Mouse (Mus musculus) C2C12 (cell line): ENCODE measurements around the gene Uri1. TPM values are rescaled to one million over a fixed set of nuclear protein-coding genes. Genes with fewer than 3 reads are reported as not detected.

Experiments used
- H3K27me3 ChIP-seq: one replicate; pipeline ENCODE4 v1.6.1; 2011; ENCODE audit not compliant: control insufficient read depth, insufficient read depth, insufficient read length
- H3K36me3 ChIP-seq: one replicate; pipeline ENCODE4 v1.6.1; 2011; ENCODE audit not compliant: control insufficient read depth, insufficient read depth
- H3K4me3 ChIP-seq: one replicate; pipeline ENCODE4 v1.5.1; 2011; ENCODE audit warnings: mild to moderate bottlenecking, control low read depth; ENCODE audit not compliant: poor library complexity, insufficient read depth, severe bottlenecking
- H3K79me2 ChIP-seq: one replicate; pipeline ENCODE4 v1.6.1; 2011; ENCODE audit not compliant: control insufficient read depth, insufficient read depth
- H3K79me3 ChIP-seq: one replicate; pipeline ENCODE4 v1.6.1; 2011; ENCODE audit warnings: low read depth, control low read depth
- H3ac ChIP-seq: one replicate; pipeline ENCODE3; 2011; ENCODE audit warnings: low read depth; ENCODE audit not compliant: control insufficient read depth, insufficient read length
- CEBPB ChIP-seq: IDR thresholded peaks from one replicate; pipeline ENCODE4 v1.6.1; 2011; ENCODE audit warnings: low read depth, mild to moderate bottlenecking, control low read depth, moderate library complexity
- CTCF ChIP-seq: IDR thresholded peaks from one replicate; pipeline ENCODE4 v1.5.1; 2011; ENCODE audit not compliant: control insufficient read depth, insufficient read depth, insufficient read length
- FOSL1 ChIP-seq: IDR thresholded peaks from one replicate; pipeline ENCODE4 v1.8.0; 2011; ENCODE audit warnings: mild to moderate bottlenecking, low read length; ENCODE audit not compliant: poor library complexity, insufficient read depth, severe bottlenecking
- MAX ChIP-seq: IDR thresholded peaks from one replicate; pipeline ENCODE4 v1.6.1; 2011; ENCODE audit warnings: mild to moderate bottlenecking, control low read depth
- MYOD1 ChIP-seq: IDR thresholded peaks from one replicate; pipeline ENCODE4 v1.6.1; 2011; ENCODE audit warnings: low read depth; ENCODE audit not compliant: control insufficient read depth, insufficient read length
- MYOG ChIP-seq: IDR thresholded peaks from one replicate; pipeline ENCODE4 v1.6.1; 2011; ENCODE audit not compliant: control insufficient read depth, insufficient read length; ENCODE audit errors: extremely low read depth
- USF1 ChIP-seq: IDR thresholded peaks from one replicate; pipeline ENCODE4 v1.6.1; 2011; ENCODE audit warnings: low read depth, mild to moderate bottlenecking, control low read depth, moderate library complexity
- polyA plus RNA-seq: library from polyadenylated mRNA; unstranded; fragments of >200 nt; fragmentation: generic; extraction: Trizol; gene quantifications from one replicate; pipeline ENCODE4 v1.2.1, GENCODE M21; 2012; ENCODE audit warnings: missing spikeins

The Uri1 gene
- polyA plus RNA-seq, 1 experiment = 12.6 TPM

GRCm38 (mm10) chr7:37931631-37932030 lies 91.7 kb downstream of the Uri1 start:
- TF ChIP-seq MYOG (no peak), FOSL1 (no peak), CEBPB (no peak), CTCF (no peak), MYOD1 (no peak), USF1 (no peak), MAX (no peak)
- no peaks in the 10 kb centered on the region for H3K79me2 ChIP-seq
- H3K4me3 ChIP-seq = no peak overlapping the region
- no peaks in the 10 kb centered on the region for H3K36me3 ChIP-seq
- H3K27me3 ChIP-seq = no peaks in the 10 kb centered on the region
- H3ac ChIP-seq = no peak overlapping the region
- no peaks in the 10 kb centered on the region for H3K79me3 ChIP-seq

- no peak for TF ChIP-seq MYOG
- TF ChIP-seq USF1 = no peak
- no peak for TF ChIP-seq CEBPB
- TF ChIP-seq CTCF = no peak
- no peak for TF ChIP-seq MYOD1
- no peaks in the 10 kb centered on the region for H3K79me3 ChIP-seq
- no peaks in the 10 kb centered on the region for H3K27me3 ChIP-seq
- no peaks in the 10 kb centered on the region for H3K36me3 ChIP-seq
- no peak overlapping the region for H3K4me3 ChIP-seq
- no peaks in the 10 kb centered on the region for H3K79me2 ChIP-seq
- no peak overlapping the region for H3ac ChIP-seq
Measured at GRCm38 (mm10) chr7:37929738-37930137, 93.6 kb downstream of the Uri1 start.

DNA sequence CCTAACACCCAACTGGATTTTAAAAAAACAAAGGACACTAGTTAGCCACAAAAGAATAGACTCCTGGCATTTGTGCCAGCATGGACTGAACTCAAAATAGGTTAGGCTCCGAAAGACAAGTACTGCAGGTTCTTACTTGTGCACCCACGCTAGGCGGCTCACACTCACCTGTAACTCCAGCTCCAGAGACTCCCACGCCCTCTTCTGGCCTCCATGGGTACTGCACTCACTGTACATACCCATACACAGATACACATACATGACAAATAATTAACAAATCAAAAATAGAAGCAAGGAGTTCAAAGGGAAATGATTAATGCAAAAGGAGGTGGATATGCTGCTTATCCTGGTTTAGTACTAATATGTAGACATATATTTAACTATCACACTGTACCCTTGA lies 100.4 kb downstream of the Uri1 start:
- peaks cover 9% of the 10 kb centered on the region for H3K27me3 ChIP-seq
- no peaks in the 10 kb centered on the region for H3K79me3 ChIP-seq
- H3K36me3 ChIP-seq = no peaks in the 10 kb centered on the region
- no peak overlapping the region for H3K4me3 ChIP-seq
- no peak overlapping the region for H3ac ChIP-seq
- H3K79me2 ChIP-seq = no peaks in the 10 kb centered on the region
- no peak for TF ChIP-seq CTCF
- TF ChIP-seq MYOD1 = no peak
- no peak for TF ChIP-seq MAX
- no peak for TF ChIP-seq CEBPB
- TF ChIP-seq USF1 = no peak
- no peak for TF ChIP-seq FOSL1
- no peak for TF ChIP-seq MYOG

DNA sequence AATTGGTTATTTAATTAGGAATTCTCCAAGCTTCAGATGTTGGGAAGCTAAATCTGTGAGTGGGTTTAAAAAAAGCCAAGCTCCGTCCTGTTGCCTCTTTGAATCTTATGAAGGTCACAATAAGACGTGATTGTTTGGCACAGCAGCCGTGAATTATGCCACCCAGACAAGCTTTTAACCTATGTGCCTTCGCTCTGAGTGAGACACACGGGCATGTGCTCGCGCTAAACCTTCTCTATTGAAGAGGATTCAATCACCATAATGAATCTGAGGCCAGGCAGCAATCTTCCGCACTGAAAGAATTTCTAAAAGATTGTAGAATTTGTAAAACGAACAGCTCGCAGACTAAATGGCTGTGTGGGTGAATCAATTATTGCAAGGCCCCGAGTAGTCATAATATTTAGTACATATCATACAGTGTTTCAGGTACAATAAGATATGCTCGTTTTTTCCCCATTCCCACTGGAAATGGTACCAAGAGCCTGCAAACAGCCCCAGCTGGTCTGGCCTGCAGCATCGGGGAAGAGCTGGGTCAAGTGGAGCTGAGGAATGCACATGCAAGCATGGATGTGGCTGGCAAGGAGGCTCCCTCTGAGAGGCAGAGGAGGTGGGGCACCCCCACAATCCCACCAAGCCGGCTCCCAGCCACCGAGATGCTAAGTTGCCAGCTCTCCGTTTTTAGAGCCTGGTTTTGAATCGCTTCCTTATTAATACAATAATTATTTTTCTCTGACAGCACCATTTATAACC lies 101.5 kb downstream of the Uri1 start:
- no peak overlapping the region for H3K4me3 ChIP-seq
- H3K27me3 ChIP-seq = peaks cover 14% of the 10 kb centered on the region
- TF ChIP-seq FOSL1 (no peak), MYOG (no peak), MAX (no peak), USF1 (no peak), MYOD1 (no peak), CTCF (no peak), CEBPB (no peak)
- no peaks in the 10 kb centered on the region for H3K79me3 ChIP-seq
- H3K36me3 ChIP-seq = no peaks in the 10 kb centered on the region
- H3ac ChIP-seq = no peak overlapping the region
- H3K79me2 ChIP-seq = no peaks in the 10 kb centered on the region

DNA sequence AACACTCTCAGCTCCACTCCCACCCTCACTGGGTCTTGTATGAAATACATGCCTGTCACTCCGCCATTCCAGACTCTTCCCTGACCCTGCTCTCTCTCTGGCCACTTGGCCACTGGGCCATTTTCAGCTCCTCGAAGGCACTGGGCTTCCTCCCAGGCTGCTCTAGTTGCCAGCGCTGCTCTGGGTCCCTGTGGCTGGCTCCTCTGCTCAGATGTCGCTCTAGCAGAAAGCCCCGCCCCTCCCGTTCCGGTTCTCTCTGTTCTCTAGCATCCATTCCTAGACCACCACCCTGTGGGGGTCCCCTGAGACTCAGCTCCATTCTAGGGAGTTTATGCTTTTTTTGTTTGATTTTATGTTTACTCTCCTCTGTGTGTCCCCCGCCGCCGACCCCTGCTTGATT lies 104.4 kb downstream of the Uri1 start:
- Histone ChIP-seq H3K79me2 (no peaks in the 10 kb centered on the region), H3K27me3 (peaks cover 22% of the 10 kb centered on the region), H3K36me3 (no peaks in the 10 kb centered on the region), H3ac (no peak overlapping the region), H3K79me3 (no peaks in the 10 kb centered on the region), H3K4me3 (no peak overlapping the region)
- TF ChIP-seq MYOG (no peak), CEBPB (no peak), MYOD1 (no peak), CTCF (no peak), FOSL1 (no peak), MAX (no peak), USF1 (no peak)
